Mouse (Mus musculus) neutrophil, adult 65 days (primary cell): ENCODE data around the gene Blmh. TPM values are rescaled to one million over a fixed set of nuclear protein-coding genes. Genes with fewer than 3 reads are reported as not detected.

ENCODE experiments used
- total RNA-seq: library from RNA; stranded (reverse); gene quantifications from 2 replicates; pipeline ENCODE4 v1.2.4, GENCODE M21; 2023

Blmh gene
- 29.2 and 30.5 TPM in 2 replicates for total RNA-seq

GRCm38 (mm10) chr11:76924759-76925236 lies at the start of gene Blmh:
Gene Blmh, plus strand, starts transcription at chr11:76924809.

DNA sequence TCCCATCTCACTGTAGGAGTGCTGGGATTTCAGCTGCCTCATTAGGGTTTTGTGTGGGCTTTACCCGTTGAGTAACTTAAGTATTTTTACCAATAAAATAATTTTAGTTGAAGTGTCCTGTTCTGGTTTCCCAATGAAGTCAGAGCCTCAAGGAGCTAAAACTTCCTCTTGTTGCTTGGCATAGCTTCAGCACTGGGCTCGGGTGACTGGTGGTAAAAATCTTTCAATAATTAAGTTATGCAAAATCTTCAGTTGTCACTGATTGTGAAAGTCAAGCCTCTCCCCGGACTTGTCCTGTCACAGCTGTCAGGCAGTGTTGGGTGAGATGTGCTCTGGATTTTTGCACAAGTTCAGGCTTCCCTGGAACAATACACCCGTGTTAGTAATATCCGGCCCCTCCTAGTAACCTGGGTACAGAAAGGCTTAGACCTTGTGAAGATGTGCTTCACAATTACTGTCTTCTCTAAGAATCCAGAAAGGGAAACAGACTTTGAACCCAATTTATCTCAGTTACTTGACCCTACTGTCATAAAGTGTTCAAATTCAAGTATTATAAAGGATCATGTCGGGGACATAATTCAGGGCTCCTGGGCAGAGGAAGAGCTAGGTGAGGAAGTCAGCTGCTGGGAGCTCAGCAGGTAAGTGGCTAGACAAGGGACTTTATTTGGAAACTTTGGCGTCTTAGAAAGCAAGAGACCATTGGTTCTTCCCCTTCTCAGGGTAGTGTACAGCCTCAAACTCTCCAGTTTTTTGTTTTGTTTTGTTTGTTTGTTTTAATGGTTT lies 22.8 kb upstream of the Blmh start, which contains the start of gene Tmigd1:
Gene Tmigd1 (plus strand): TSS at position 581 of the 783 bp plus-strand sequence.

GRCm38 (mm10) chr11:76997916-76998704 lies 73.5 kb downstream of the Blmh start, which contains the start of gene Slc6a4:
Gene Slc6a4, plus strand, starts transcription at chr11:76998603.

Other genes starting within 250 kb of the Blmh start
- gene Trarg1, start 245.0 kb upstream of the Blmh start, total RNA-seq, result not detected in 2 replicates
- 42.0 and 49.0 TPM in 2 replicates for gene Gosr1, start 161.2 kb upstream of the Blmh start, total RNA-seq
- gene Cpd, start 77.8 kb upstream of the Blmh start, total RNA-seq, result 82.6 and 103 TPM in 2 replicates
- gene Tmigd1, start 22.6 kb upstream of the Blmh start, total RNA-seq, result not detected in 2 replicates
- gene Slc6a4, start 73.8 kb downstream of the Blmh start, total RNA-seq, result 0.22 TPM in 1 of 2 replicates, not detected in the other
- 20.8 and 32.1 TPM in 2 replicates for gene Nsrp1, start 153.6 kb downstream of the Blmh start, total RNA-seq